Mouse (Mus musculus): ENCODE results near the gene Otor.

The Otor gene

DNA sequence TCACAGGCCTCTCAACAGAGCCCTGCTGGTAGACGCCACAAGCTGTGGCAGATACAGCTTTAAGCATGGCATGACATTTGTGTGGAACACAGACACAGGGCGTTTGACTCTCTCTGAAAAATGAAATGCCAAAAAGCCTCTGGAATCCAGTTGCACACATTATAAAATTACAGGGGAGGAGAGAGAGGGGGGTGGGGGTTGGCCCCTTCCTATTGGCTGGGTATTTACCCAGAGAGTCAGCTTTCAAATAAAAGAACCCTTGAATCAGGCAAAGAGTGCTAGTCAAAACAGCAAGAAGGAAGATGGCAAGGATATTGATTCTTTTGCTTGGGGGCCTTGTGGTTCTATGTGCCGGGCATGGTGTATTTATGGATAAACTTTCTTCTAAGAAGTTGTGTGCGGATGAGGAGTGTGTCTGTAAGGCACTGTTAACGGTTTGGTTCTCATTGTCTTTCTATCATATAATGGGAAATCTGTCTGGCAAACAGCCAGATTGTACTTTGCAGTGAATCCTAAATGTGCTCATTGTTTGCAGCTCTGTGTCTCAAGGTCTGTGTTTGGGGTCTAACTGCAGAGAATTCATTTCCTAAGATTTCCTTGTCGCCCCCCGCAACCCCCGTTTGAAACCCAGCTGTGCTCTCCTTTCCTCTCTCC lies at the start of gene Otor:
Gene Otor, plus strand, starts transcription at position 276 of the 654 bp plus-strand sequence.
- DNase-seq: no peak

DNA sequence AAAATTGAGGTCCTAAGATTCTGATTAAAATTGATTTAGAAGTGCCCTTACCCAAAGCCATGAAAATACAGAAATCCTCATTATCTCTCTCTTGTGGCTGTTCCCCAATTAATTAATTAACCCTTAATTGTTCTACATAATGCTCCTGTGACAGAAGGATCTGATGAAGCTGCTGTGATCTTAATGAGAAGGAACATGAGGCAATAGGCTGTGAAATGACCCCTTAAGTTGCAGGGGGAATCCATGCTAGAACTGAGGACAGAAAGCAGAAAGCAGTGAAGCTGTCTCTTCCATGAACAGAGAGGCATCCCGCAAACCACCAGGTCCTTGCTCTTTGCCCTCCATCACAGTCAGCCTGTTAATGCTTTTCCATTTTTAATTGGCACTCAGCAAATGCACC lies 47.0 kb upstream of the Otor start:
- no peak for DNase-seq

DNA sequence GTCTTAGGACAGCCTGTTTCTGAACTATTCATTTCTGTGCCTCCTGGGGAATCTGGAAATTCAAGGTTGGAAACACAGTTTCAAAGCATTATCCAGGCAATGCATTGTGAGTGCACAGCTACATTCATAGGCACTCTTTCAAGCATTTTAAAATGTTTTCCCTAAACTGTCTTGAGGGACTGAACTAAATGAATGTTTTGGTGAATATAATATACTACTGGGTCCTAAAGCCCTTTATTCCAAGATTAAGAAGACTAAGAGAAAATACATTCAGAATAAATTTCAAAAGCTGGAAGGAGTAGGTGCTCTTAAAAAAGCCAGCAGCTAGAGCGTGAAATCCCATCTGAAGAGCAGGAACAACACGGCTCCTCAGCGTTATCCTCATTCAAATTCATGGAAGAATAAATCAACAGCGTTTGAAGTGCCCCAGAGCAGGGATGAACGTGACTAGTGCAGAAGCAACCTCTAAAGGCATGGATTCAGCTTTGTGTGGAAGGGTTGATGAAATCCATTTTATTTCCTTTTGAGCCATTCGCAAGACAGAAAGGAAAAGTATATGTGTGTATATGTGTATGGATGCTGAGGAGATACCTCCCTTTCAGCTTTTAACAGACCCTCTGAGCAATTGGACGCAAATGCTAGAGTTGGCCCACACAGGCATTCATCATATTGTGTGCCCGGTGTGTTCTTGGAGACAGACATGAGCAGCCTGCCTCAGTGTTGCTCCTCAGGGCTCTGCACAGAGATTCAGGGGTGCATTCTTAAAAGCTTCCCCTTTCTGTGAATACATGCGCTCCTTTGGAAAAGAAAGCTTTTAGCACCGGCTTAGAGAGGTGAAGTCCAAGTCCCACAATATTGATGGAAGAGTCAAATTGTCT lies 45.7 kb upstream of the Otor start:
- no peak for DNase-seq

DNA sequence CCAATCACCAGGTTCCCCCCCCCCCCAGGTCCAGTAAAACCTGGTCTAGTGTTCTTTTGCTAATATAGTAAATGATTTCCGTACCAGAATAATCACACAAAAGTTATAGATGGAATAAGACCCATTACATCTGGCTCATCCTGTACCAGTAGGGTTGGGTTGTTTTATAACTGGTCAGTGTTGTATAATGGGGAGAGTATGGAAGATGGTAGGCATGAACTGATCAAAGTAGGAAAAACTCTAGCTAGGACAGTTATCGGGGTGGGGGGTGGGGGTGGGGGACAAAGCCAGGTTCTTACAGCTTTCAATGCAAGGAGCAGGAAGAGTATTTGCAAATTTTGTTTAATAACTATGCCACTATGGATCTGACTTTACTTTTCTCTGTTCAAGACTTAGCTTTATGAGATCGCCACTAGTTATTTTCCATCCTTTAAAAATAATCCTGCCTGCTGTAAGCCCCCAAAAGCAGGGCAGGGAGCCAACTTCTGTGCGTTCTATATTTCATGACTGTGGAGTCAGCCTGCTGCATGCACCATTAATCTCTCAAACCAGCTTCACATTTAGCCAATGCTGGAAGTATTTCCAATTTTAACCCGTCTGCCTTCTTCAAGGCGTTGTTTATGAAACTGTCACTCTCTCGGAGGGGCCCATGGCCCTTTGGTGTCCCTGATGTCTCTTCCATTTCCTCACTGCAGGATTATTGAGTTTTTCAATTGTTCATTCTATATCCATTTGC lies 43.8 kb upstream of the Otor start:
- DNase-seq: no peak

DNA sequence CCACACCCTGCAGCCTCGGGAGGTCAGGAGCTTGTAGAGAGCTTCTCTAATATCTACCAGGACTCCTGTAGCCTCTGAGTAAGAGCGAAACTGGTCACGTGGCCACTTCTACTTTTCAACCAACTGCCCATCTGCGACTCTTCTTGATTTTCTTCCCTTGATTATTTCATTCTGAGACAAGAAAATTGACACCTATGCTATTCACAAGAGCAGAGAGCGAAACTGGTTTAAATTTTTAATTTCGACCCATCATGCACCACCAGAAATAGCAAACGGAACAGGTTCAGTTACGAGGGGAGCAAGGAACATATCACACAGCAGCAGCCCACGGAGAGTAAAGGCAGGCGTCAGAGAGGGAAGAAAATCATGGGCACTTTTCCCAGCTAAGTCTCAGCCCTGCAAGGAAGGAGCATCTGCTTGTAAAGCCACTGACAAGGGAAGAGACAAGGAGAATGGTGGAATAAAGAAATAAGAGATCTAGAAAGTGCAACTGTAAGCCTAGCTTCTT lies 43.1 kb upstream of the Otor start:
- DNase-seq: no peak

DNA sequence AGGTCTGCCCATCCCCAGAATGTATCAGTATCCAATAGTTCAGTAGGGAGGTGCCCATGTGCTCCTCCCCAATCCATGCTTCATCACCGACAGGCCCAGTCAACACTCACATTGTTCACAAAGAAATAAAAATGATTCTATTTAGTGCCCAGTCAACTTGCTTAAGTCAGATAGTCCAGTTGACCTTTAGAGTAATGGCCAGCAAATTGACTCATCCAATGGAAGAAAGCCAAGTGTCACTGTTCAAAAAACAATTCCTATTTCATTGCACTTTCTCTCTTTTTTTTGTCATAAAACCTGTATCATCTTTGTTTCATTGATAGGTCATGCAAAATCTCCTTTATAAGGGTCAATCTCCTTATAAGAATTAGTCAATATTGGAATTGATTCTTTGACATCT lies 36.7 kb upstream of the Otor start:
- no peak for DNase-seq

DNA sequence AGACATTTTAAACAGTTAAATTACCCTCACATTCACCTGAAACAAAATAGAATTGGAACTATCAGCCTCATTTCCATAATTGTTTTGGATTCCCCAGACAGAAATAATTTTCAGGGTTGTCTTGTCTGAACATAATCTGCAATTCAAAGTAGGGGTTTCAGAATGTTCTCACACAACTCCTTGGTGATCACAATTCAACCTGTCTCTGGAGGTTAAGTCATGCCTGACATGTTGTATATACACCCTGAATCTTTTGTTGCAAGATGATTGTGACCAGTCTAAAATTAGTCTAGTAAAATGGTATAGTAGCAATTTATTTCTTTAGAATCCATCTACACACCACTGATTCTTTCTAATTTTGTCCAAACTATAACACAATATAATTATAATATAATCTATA lies 23.0 kb upstream of the Otor start:
- no peak for DNase-seq

DNA sequence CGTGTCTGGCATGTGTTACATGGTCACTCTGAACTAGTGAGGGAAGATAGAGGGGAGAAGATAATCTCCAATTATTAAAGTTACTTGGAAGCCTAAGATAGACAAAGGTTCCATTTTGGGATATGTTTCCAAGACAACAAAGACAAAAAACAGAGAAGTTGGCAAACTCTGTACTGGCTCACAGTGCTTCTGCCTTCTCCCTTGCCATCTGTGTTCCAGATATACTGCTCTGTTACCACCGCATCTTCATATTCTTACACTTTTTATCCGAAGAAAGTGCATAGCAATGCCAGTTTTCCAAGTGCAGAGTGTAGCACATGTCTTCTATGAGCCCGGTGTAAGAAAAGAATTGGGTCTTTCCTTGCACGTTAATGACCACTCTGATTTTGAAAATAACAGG lies 21.5 kb upstream of the Otor start:
- no peak for DNase-seq

DNA sequence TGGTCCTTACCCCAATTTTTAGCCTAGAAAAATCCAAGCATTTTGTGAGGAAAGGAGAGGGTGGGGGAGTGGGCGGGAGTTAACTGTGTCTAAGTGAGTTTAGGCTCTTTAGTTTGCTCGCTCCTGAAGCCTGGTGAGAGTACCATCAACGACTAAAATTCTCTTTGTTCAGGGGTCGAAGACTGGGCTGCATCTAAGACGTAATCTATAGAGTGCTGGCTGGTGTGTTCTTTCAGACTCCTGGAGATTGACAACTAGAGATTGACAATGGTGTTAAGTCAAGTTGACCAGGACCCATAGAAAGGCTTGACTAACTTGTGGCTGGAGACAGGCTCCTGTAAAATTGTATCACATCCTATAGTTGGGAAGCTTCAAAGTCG lies 15.9 kb upstream of the Otor start:
- no peak for DNase-seq

DNA sequence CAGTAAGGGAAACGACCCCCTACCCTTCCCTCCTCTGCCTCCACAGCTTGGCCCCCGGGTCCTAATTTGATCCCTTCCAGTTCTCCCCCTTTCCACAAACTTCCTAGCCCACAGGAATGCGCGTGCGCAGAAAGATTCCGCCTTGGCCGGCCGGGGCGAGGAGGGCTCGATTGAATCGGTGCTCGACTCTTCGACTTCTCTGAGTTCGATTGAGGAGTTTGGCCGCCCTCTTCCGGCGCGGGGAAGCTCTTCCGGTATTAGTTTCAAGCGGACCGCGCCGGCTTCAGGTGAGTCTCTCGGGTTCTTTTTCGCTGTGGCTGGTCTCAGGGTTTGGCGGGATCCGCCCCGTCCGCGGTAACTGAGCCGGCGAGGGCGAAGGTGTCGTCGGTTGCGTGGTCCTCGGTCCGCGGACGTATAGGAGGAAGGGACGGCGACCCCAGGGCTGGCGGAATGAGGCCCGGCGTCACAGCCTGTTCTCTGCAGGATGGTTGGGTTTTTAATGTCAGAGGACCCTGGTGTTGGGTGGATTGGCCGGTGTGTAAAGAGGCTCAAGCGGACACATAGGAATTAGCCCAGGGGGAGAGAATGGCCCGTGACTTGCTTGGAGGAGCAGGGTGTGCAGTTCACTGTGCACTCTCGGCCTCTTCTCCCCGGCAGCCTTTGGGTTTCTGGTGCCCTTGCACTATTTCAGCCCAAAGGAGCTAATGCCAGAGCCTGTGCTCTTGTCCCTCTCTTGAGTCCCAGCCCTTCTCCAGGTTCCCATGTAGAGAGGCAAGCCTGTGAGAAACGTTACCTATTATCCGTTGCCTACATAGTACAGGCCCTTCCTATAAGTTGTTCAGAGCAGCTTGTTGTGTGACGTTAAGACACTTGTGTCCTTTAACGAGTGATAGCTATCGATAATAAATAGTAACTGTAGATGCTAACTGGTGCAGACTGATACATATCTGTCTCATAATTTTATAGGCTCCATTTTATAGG lies 15.2 kb upstream of the Otor start, which contains the start of gene Snrpb2:
Gene Snrpb2, plus strand, starts transcription at position 228 of the 981 bp plus-strand sequence.
- DNase-seq: peak; percentile 80 to 83

DNA sequence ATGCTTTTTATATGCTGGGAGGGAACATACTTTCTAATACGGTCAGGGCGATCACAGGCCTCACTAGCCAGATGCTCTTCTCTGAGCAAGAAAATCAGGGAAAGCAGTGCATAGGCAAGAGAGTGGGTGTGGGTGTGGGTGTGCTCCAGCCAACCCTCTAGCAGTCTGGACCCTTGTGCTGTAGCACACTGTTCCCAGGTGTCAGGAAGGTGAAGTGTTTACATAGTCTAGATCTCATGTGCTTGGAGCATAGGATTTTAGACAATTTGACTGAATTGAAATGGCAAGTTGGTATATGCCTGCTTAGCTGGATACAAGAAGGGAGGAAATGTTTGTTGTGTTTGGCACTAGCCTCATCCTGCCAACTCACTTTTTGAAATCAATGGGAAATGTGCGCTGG lies 12.4 kb upstream of the Otor start:
- DNase-seq: no peak

DNA sequence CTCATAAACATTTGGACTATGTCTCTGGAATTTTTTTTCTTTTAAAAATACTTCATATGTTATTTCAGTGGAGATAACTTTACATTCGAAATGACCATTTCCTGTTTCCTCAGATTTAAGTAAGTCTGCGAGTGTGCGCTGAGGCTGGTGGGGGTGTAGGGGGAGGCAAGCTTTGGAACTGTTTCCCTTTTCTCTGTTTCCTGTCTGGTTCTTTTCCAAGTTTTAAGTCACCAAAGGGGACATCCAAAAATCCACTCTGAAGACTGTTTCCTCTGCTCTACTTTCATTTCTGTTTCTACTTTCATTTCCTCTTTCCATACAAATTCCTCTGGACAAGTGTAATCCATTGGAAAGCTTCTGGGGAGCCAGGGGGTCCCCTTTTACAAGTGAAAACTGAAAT lies 3.4 kb downstream of the Otor start:
- no peak for DNase-seq

DNA sequence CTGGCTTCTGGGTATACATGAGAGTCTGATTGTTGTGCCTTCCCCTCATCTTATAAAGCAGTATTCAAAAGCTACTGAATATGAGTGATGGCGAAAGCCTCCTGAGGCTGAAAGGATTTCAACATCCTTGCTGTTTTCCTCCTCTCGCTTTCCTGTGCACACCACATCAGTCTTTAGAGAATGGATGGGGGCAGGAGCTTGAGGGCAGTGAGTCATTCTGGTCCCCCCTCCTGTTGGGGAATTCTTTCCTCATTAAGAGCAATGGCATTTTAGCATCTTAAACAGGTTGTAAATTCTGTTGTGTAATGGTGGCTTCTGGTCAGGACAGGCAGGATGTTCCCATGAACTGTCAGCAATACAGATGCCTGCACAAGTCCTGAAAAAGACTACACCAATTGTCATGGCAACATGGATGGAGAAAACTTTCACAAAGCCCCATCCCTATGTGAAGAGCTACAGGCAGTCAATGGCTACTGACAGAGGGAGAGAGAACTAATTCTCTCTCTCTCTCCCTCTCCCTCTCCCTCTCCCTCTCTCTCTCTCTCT lies 6.7 kb downstream of the Otor start:
- DNase-seq: no peak

DNA sequence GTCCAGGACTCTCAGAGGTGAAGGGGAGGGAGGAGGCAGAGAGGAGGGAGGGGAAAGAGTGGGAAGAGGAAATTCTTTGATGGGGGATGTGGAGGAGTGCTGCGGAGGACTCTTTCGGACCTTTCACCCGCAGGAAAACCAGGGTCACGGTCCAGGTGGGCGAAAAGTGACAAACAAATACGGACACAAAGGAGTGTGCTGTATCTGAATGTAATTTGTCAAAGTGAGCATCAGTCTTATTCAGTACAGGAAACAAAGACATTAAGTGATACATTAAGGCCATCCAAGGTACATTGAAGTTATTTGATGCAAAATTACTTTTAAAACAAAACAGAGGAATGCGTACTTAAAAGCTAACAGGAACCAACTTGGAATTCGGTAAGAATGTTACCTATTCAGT lies 11.6 kb downstream of the Otor start:
- DNase-seq: no peak

DNA sequence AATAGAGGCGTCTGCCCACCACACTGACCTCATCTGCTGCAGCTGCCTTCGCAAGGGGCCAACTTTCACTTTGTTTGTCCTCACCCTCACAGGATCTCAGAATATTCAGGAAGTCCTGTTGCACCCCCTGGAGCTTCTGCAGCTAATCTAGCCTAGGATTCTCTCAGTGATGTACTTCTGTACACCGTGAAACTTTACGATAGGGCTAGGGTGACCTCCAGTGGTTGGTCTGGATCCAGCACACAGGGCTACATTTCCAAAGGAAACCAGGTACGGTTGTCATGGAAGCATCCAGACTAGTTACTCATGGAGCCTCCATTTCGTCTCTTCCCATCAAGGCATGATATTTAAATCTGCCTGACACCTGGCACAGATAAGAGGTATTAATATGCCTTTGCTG lies 15.5 kb downstream of the Otor start:
- peak in 1 of 2 experiments; percentile 3 for DNase-seq

DNA sequence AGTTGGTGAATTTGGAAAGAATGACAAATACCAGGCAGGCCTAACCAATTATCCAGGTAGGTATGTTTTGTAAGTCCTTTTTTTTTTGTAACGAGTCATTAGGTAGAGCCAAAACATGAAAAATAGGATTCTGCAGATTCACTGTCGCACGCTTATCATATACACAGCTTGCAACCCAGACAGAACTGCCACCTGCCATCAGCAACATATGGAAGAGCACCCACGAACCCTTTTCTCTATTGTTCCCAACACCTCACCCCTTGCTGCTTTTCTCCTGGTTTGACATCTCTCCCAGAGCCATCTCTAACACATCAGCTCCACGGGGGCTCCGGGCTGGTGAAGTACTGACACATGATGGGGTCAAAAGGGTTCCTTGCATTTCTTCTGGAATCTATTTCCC lies 16.5 kb downstream of the Otor start:
- DNase-seq: no peak

DNA sequence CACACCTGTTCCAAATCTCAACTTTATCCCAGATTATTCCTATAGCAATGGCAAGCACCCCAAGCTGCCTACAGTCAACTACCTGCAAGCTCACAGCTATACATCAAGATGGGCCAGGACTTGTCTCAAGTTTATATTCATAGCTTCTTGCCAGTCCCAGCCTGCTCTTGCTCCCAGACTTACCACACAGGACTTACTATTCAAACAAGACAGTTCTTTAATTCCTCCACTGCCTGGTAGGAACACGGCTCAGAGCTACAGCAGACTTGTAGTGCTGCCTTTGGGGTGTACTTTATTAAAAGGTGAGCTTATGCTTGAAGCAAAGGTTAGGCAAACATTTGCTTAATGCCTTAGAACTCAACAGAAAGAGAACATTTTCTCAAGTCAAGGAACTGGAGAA lies 18.9 kb downstream of the Otor start:
- no peak for DNase-seq

DNA sequence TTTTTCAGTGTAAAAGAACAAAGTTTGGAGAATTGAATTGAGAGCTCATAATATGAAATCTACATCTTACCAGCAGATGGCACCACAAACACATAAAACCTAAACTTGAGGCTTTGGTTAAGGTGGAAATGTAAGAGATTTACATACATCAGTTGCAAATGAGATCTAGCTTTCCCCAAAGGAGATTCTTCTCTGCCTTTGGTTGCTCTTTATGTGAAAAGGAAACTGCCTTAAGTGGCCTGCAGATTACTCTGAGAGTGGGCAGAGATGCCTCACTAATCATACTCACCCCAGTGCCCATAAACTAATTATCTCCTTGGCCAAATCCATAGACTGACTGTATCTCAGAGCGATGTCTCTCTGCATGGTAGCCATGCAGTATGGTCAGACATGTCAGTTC lies 35.6 kb downstream of the Otor start:
- peak in 1 of 2 experiments; percentile 0 for DNase-seq

DNA sequence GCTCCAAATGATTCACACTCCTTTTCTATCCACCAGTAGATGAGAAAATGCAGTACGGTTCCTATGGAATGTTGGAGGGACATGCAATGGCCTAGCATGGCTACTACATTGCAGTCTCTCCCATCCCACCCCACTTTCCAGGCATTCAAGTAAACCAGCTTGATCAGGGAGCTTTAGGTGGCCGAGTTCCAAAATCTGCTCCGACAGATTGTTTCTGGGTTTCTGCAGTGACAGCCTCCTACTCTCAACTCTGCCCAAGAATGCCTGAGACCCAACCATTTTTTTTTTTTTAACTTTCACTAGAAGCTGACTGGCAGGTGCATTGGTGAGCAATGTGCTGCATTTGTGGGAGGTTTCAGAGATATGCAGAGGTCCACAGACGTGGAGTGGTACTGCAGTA lies 36.4 kb downstream of the Otor start:
- DNase-seq: no peak

DNA sequence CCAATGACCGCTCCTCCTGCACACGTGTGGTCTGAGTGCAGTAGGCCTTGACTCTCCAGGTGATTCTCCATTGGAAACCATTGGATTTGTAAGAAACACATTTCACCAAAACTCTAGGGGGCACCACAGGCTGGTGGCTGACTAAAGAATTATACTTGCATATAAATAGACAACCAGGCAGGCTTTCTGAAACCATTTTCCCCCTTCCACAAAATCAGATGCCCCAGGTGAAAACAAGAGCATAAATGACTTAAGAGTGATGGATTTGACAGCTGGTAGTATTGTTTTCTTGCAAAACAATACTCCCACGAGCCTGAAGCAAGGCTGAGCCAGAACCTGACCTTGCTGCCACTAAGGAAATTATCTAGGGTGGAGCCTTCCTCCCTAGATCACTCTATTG lies 39.2 kb downstream of the Otor start:
- DNase-seq: no peak

DNA sequence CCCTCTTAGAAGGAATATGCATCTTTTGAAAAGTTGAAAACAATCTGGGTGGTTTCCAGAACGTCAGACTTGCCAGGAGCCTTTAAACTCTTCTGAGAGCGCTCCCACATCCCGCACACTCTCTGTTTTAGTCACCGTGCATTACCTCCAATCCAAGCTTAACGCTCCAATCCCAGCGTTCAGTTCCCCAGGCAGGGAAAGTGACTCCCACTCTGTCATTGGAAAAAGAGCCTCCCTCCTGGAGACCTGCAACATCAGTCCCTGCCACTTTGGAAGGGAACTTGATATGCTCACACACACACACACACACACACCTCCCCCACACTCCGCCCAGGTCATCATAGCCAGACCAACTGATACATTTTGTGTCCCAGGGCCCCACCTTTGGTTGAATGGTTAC lies 39.9 kb downstream of the Otor start:
- DNase-seq: no peak

DNA sequence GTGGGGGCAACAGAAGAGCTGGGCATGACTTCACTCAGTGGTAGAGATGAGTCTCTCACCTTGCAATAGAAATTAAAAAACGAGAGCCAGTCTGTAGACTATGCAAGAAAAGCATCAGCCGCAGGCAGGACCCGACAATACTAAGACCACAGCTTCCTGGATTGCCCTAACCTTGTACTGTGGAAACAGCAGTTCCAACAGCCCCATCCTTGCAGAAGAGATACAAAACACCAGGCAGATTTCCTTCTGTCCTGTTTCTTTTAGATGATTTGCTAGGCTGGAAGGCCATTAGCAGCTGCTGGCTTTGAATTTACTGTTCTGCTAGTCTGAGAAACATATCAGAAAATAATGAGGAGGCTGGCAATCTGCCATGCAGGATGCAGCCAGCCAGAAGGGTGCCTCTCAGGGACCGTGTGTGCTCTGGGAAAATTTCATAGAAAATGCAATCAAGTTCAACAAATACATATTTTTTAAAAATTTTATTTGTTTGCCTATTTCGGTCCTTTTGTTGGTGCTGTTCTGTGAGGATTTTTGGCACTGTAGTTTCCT lies 52.9 kb downstream of the Otor start:
- DNase-seq: no peak

Data from B cell, adult 2 months (primary cell).